Mouse (Mus musculus) urinary bladder, postnatal 36 days (tissue): ENCODE data around the gene Zfp326.
A peak's percentile ranks its signal among the peaks of the same experiment; 100 is the strongest.
"Not testable (repeated sequence)": the region's sequence is repeated elsewhere in the genome, so short reads cannot be mapped to it uniquely, and the experiment has no call there.

ENCODE experiments used
- DNase-seq, 2 experiments: peaks; one replicate each; pipeline ENCODE4 v3.0.0; 2022; ENCODE audit warnings: low spot score in 2 of 2, mixed read lengths in 1 of 2

The Zfp326 gene

GRCm38 (mm10) chr5:105876068-105876924 lies at the start of gene Zfp326:
TSS of gene Zfp326 (plus strand) at chr5:105876565.
- DNase-seq = peak; percentile 81 to 90

GRCm38 (mm10) chr5:105826916-105827510 lies 49.4 kb upstream of the Zfp326 start:
- no peak for DNase-seq

GRCm38 (mm10) chr5:105828050-105828449 lies 48.3 kb upstream of the Zfp326 start:
- DNase-seq = no peak

- no peak for DNase-seq
These were observed 47.3 kb upstream of the Zfp326 start for GRCm38 (mm10) chr5:105829008-105829586.

GRCm38 (mm10) chr5:105832140-105832539 lies 44.2 kb upstream of the Zfp326 start:
- no peak for DNase-seq

- no peak for DNase-seq
These were observed 42.4 kb upstream of the Zfp326 start for GRCm38 (mm10) chr5:105833923-105834322.

- peak; percentile 48 to 52 for DNase-seq
These were observed 40.4 kb upstream of the Zfp326 start for GRCm38 (mm10) chr5:105836006-105836405.

GRCm38 (mm10) chr5:105839740-105840310 lies 36.5 kb upstream of the Zfp326 start:
- no peak for DNase-seq

GRCm38 (mm10) chr5:105844044-105844753 lies 32.2 kb upstream of the Zfp326 start:
- no peak for DNase-seq

GRCm38 (mm10) chr5:105845041-105845440 lies 31.3 kb upstream of the Zfp326 start:
- DNase-seq = no peak

- no peak for DNase-seq
These were observed 28.6 kb upstream of the Zfp326 start for GRCm38 (mm10) chr5:105847726-105848125.

GRCm38 (mm10) chr5:105849222-105849621 lies 27.1 kb upstream of the Zfp326 start:
- no peak for DNase-seq

- no peak for DNase-seq
These were observed 26.7 kb upstream of the Zfp326 start for GRCm38 (mm10) chr5:105849643-105850042.

GRCm38 (mm10) chr5:105853271-105853670 lies 23.1 kb upstream of the Zfp326 start:
- DNase-seq = no peak

- no peak for DNase-seq
These were observed 18.9 kb upstream of the Zfp326 start for GRCm38 (mm10) chr5:105857486-105857885.

GRCm38 (mm10) chr5:105858754-105859694 lies 17.3 kb upstream of the Zfp326 start:
- DNase-seq = peak in 1 of 2 experiments; percentile 39

- no peak for DNase-seq
These were observed 16.5 kb upstream of the Zfp326 start for GRCm38 (mm10) chr5:105859716-105860460.

GRCm38 (mm10) chr5:105860461-105860835 lies 15.9 kb upstream of the Zfp326 start:
- no peak for DNase-seq

- DNase-seq = no peak
These were observed 14.7 kb upstream of the Zfp326 start for GRCm38 (mm10) chr5:105861616-105862015.

- DNase-seq = not testable (repeated sequence)
These were observed 11.2 kb upstream of the Zfp326 start for GRCm38 (mm10) chr5:105865110-105865628.
